Mouse (Mus musculus): Measurements from ENCODE around the gene Gm3239.
"Not testable (repeated sequence)": the region's sequence is repeated elsewhere in the genome, so short reads cannot be mapped to it uniquely, and the experiment has no call there.

Gm3239 gene

GRCm38 (mm10) chr14:4663892-4664291 lies at the start of gene Gm3239:
Gene Gm3239 (plus strand): TSS chr14:4664192.
- not testable (repeated sequence) for DNase-seq

GRCm38 (mm10) chr14:4632052-4632451 lies 31.9 kb upstream of the Gm3239 start, which contains the start of gene Gm8159:
Gene Gm8159 (plus strand): TSS chr14:4632352.
- DNase-seq = not testable (repeated sequence)

DNA sequence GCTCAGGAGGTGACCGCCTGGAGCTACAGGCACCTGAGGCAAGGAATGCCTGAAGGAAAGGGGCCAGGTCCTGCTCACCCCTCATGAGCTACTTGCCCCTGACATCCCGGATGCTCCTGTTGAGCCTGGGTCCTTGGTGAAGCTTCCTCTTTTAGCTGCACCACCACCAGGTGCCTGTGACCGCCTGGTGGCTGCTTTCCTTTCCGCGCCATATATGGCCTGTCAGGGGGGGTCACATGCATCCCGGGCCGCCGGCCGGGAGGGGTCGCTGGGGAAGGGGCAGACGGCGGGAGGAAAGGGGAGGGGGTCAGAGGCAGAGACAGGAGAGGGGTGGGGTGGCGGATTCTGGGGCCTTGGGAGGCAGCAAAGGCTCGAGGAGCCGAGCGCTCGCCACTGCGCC lies 14.7 kb upstream of the Gm3239 start:
- peak; percentile 1 for DNase-seq

DNA sequence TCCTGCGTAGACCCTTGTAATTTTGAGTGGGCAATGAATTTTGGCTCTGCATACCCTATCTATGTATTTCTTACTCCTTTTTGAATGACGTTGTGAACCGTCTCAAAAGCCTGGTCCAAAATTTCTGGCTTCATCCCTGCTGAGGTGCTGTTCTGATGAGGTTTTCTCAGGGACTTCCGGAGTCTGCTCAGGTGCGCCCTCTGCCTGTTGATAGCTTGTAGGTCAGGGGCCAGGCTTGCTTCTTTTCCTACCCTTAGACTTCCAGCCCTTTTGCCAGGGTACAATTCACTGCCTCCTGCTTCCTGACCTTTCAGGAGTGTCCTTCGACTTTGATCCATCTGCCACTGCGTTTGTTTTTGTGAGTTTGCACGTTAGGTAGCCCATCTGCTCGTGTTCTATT lies 13.7 kb upstream of the Gm3239 start:
- DNase-seq = peak; percentile 2

DNA sequence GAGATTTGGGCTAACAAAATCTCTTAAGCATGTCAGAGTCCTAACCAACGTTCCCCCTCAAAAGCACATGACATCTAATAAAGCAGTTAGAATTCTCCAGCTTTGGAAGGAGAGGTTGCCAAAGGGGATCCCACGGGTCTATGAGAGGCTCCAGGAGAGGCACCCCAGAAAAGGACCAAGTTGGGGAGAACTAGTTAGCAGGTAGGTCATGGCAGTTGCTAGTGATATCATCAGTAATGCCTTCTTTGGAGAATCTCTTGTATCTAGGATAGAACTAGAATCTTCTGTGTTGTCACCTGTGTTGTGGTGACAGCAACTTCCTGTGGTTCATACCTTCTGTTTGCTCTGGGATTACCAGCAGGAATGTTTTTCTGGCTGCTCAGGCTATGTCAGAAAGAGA lies 44.9 kb downstream of the Gm3239 start, which contains the start of gene Gm7876:
TSS of gene Gm7876 (plus strand) at position 301 of the 400 bp plus-strand sequence.
- not testable (repeated sequence) for DNase-seq
